Mouse (Mus musculus): Measurements from ENCODE around the gene Hsf2bp. TPM values are rescaled to one million over a fixed set of nuclear protein-coding genes. Genes with fewer than 3 reads are reported as not detected.

The Hsf2bp gene
- total and polyA plus RNA-seq, 3 experiments, result 0.04 to 0.15 TPM; not detected in 1

GRCm38 (mm10) chr17:32021981-32022380 is 14.2 kb downstream of the Hsf2bp start:
- Histone ChIP-seq H3K79me2 (ENCODE audit: control insufficient read depth, insufficient read depth, low read length, poor library complexity) (no peaks in the 10 kb centered on the region), H3K9ac (ENCODE audit: control insufficient read depth, low read depth, low read length, poor library complexity, severe bottlenecking) (no peak overlapping the region), H3K4me1 (ENCODE audit: control insufficient read depth in 1 of 2, insufficient read depth in 2 of 2, low read length in 2 of 2) (no peaks in the 10 kb centered on the region), H3K36me3 (ENCODE audit: control insufficient read depth in 1 of 2, insufficient read depth in 2 of 2, low read length in 2 of 2) (no peaks in the 10 kb centered on the region), H3K9me3 (replicated peaks; ENCODE audit: insufficient read depth, low read length) (no peaks in the 10 kb centered on the region), H3K4me3 (ENCODE audit: control insufficient read depth in 1 of 2, insufficient read depth in 1 of 2, low read depth in 2 of 2, low read length in 2 of 2) (no peak overlapping the region), H3K27me3 (ENCODE audit: control insufficient read depth in 1 of 2, insufficient read depth in 2 of 2, low read length in 2 of 2) (peaks cover 10 to 38% of the 10 kb centered on the region in 2 experiments), H3K27ac (ENCODE audit: control insufficient read depth, low read depth, low read length) (no peak overlapping the region)
- no peak for TF ChIP-seq ZKSCAN1 (IDR thresholded peaks at IDR 0.05; ENCODE audit: low read depth, low read length)
- DNase-seq (ENCODE audit: low read depth, low spot score), result no peak

- no peaks in the 10 kb centered on the region for H3K4me1 ChIP-seq (ENCODE audit: control insufficient read depth in 1 of 2, insufficient read depth in 2 of 2, low read length in 2 of 2)
- no peak for DNase-seq (ENCODE audit: low read depth, low spot score)
- H3K9me3 ChIP-seq (replicated peaks; ENCODE audit: insufficient read depth, low read length), result no peaks in the 10 kb centered on the region
- no peak for TF ChIP-seq ZC3H11A (IDR thresholded peaks at IDR 0.05; ENCODE audit: low read depth, low read length)
- no peak for TF ChIP-seq GATA1 (IDR thresholded peaks at IDR 0.05; ENCODE audit: low read depth, low read length)
- TF ChIP-seq POLR2AphosphoS5 (IDR thresholded peaks at IDR 0.05; ENCODE audit: borderline replicate concordance, low read depth, low read length), result no peak
- TF ChIP-seq BHLHE40 (IDR thresholded peaks at IDR 0.05; ENCODE audit: borderline replicate concordance, low read depth, low read length), result no peak
- TF ChIP-seq JUND (IDR thresholded peaks at IDR 0.05; ENCODE audit: low read depth, low read length), result no peak
- TF ChIP-seq MAFK (IDR thresholded peaks at IDR 0.05; ENCODE audit: borderline replicate concordance, low read depth, low read length), result no peak
- TF ChIP-seq EP300 (IDR thresholded peaks at IDR 0.05; ENCODE audit: low read depth in 1 of 2, low read length in 2 of 2), result no peak
- TF ChIP-seq GABPA (IDR thresholded peaks at IDR 0.05; ENCODE audit: low read depth, low read length), result no peak
- TF ChIP-seq ZKSCAN1 (IDR thresholded peaks at IDR 0.05; ENCODE audit: low read depth, low read length), result no peak
- no peak for TF ChIP-seq HCFC1 (IDR thresholded peaks at IDR 0.05; ENCODE audit: low read depth, low read length)
- no peak for TF ChIP-seq USF2 (IDR thresholded peaks at IDR 0.05; ENCODE audit: borderline replicate concordance in 1 of 2, insufficient read depth in 1 of 2, low read depth in 1 of 2, low read length in 2 of 2)
- TF ChIP-seq USF1 (IDR thresholded peaks at IDR 0.05; ENCODE audit: low read depth, low read length), result no peak
- TF ChIP-seq CHD1 (IDR thresholded peaks at IDR 0.05; ENCODE audit: low read depth, low read length), result no peak
- TF ChIP-seq TAL1 (IDR thresholded peaks at IDR 0.05; ENCODE audit: low read length), result no peak
- H3K27ac ChIP-seq (ENCODE audit: control insufficient read depth, low read depth, low read length), result no peak overlapping the region
- no peak overlapping the region for H3K9ac ChIP-seq (ENCODE audit: control insufficient read depth, low read depth, low read length, poor library complexity, severe bottlenecking)
- no peaks in the 10 kb centered on the region for H3K79me2 ChIP-seq (ENCODE audit: control insufficient read depth, insufficient read depth, low read length, poor library complexity)
- H3K4me3 ChIP-seq (ENCODE audit: control insufficient read depth in 1 of 2, insufficient read depth in 1 of 2, low read depth in 2 of 2, low read length in 2 of 2), result no peak overlapping the region
- no peaks in the 10 kb centered on the region for H3K36me3 ChIP-seq (ENCODE audit: control insufficient read depth in 1 of 2, insufficient read depth in 2 of 2, low read length in 2 of 2)
- H3K27me3 ChIP-seq (ENCODE audit: control insufficient read depth in 1 of 2, insufficient read depth in 2 of 2, low read length in 2 of 2), result peaks cover 11 to 27% of the 10 kb centered on the region in 2 experiments
Measured at GRCm38 (mm10) chr17:32018127-32018894, 17.8 kb downstream of the Hsf2bp start.

Data from MEL (cell line).